Mouse (Mus musculus) stomach, postnatal 0 days (tissue): Measurements from ENCODE around the gene Rnls.

ENCODE experiments used
- CTCF ChIP-seq: IDR thresholded peaks from 2 replicates; pipeline ENCODE4 v1.5.1; 2016; ENCODE audit warnings: antibody characterized with exemption, low read depth, mild to moderate bottlenecking, moderate library complexity
- EP300 ChIP-seq: optimal IDR thresholded peaks from 2 replicates; pipeline ENCODE3; 2016; ENCODE audit warnings: antibody characterized with exemption

- TF ChIP-seq EP300 (no peak), CTCF (no peak)
Measured at GRCm38 (mm10) chr19:33148411-33148810, 243.7 kb downstream of the Rnls start.
